Mouse (Mus musculus): ENCODE data around the gene Ap2b1.
"Not testable (repeated sequence)": the region's sequence is repeated elsewhere in the genome, so short reads cannot be mapped to it uniquely, and the experiment has no call there.

Ap2b1 gene

GRCm38 (mm10) chr11:83301431-83301831 lies 2.6 kb downstream of the Ap2b1 start:
- no peak for DNase-seq (ENCODE audit: low spot score)

- no peak for DNase-seq (ENCODE audit: low spot score)
Measured at GRCm38 (mm10) chr11:83302124-83302523, 3.3 kb downstream of the Ap2b1 start.

GRCm38 (mm10) chr11:83302526-83303251 lies 3.9 kb downstream of the Ap2b1 start, which contains the start of gene Pex12:
TSS of gene Pex12 (minus strand) at chr11:83302586.
- DNase-seq (ENCODE audit: low spot score) = peak; percentile 92

GRCm38 (mm10) chr11:83303751-83304150 lies 4.9 kb downstream of the Ap2b1 start:
- DNase-seq (ENCODE audit: low spot score) = no peak

GRCm38 (mm10) chr11:83304485-83304884 lies 5.7 kb downstream of the Ap2b1 start:
- DNase-seq (ENCODE audit: low spot score) = no peak

GRCm38 (mm10) chr11:83306700-83307253 lies 8.0 kb downstream of the Ap2b1 start:
- DNase-seq (ENCODE audit: low spot score) = no peak

GRCm38 (mm10) chr11:83312471-83312870 lies 13.6 kb downstream of the Ap2b1 start:
- no peak for DNase-seq (ENCODE audit: low spot score)

- no peak for DNase-seq (ENCODE audit: low spot score)
Measured at GRCm38 (mm10) chr11:83319048-83319447, 20.2 kb downstream of the Ap2b1 start.

GRCm38 (mm10) chr11:83326692-83327091 lies 27.9 kb downstream of the Ap2b1 start:
- DNase-seq (ENCODE audit: low spot score) = not testable (repeated sequence)

- no peak for DNase-seq (ENCODE audit: low spot score)
Measured at GRCm38 (mm10) chr11:83327427-83327826, 28.6 kb downstream of the Ap2b1 start.

- DNase-seq (ENCODE audit: low spot score) = no peak
Measured at GRCm38 (mm10) chr11:83335826-83336225, 37.0 kb downstream of the Ap2b1 start.

- no peak for DNase-seq (ENCODE audit: low spot score)
Measured at GRCm38 (mm10) chr11:83339705-83340104, 40.9 kb downstream of the Ap2b1 start.

- no peak for DNase-seq (ENCODE audit: low spot score)
Measured at GRCm38 (mm10) chr11:83341716-83342245, 43.0 kb downstream of the Ap2b1 start.

- DNase-seq (ENCODE audit: low spot score) = no peak
Measured at GRCm38 (mm10) chr11:83355428-83355827, 56.6 kb downstream of the Ap2b1 start.

GRCm38 (mm10) chr11:83357421-83357820 lies 58.6 kb downstream of the Ap2b1 start:
- no peak for DNase-seq (ENCODE audit: low spot score)

- DNase-seq (ENCODE audit: low spot score) = no peak
Measured at GRCm38 (mm10) chr11:83364656-83365055, 65.8 kb downstream of the Ap2b1 start.

- DNase-seq (ENCODE audit: low spot score) = no peak
Measured at GRCm38 (mm10) chr11:83371267-83371666, 72.4 kb downstream of the Ap2b1 start.

- DNase-seq (ENCODE audit: low spot score) = no peak
Measured at GRCm38 (mm10) chr11:83379745-83380341, 81.0 kb downstream of the Ap2b1 start.

- DNase-seq (ENCODE audit: low spot score) = no peak
Measured at GRCm38 (mm10) chr11:83382876-83383531, 84.2 kb downstream of the Ap2b1 start.

- DNase-seq (ENCODE audit: low spot score) = no peak
Measured at GRCm38 (mm10) chr11:83383532-83383887, 84.7 kb downstream of the Ap2b1 start.

GRCm38 (mm10) chr11:83393062-83393461 lies 94.2 kb downstream of the Ap2b1 start:
- DNase-seq (ENCODE audit: low spot score) = no peak

GRCm38 (mm10) chr11:83394802-83395439 lies 96.1 kb downstream of the Ap2b1 start:
- no peak for DNase-seq (ENCODE audit: low spot score)

Measured in testis, postnatal 14 days (tissue).